Mouse (Mus musculus): ENCODE results near the gene Kctd5. TPM values are rescaled to one million over a fixed set of nuclear protein-coding genes. Genes with fewer than 3 reads are reported as not detected.
A peak's percentile ranks its signal among the peaks of the same experiment; 100 is the strongest.

Kctd5 gene
- polyA plus RNA-seq, 1 experiment from 2014 or later: 10.4 TPM

GRCm38 (mm10) chr17:24020696-24021095, 52.6 kb downstream of the Kctd5 start:
- Histone ChIP-seq H3K36me3 (ENCODE audit: inconsistent target) (no peaks in the 10 kb centered on the region), H3K4me3 (ENCODE audit: inconsistent target) (no peak overlapping the region), H3K79me2 (ENCODE audit: inconsistent target) (no peaks in the 10 kb centered on the region), H3K27ac (no peak overlapping the region)
- WGBS (ENCODE audit: missing documents): 95% methylated on average over 6 of the region's 6 CpGs

GRCm38 (mm10) chr17:24015727-24016126, 57.6 kb downstream of the Kctd5 start:
- Histone ChIP-seq H3K79me2 (ENCODE audit: inconsistent target) (no peaks in the 10 kb centered on the region), H3K27ac (no peak overlapping the region), H3K36me3 (ENCODE audit: inconsistent target) (no peaks in the 10 kb centered on the region), H3K4me3 (ENCODE audit: inconsistent target) (no peak overlapping the region)
- 67% methylated on average over 14 of the region's 14 CpGs for WGBS (ENCODE audit: missing documents)

GRCm38 (mm10) chr17:24014433-24014965, 58.8 kb downstream of the Kctd5 start:
- Histone ChIP-seq H3K79me2 (ENCODE audit: inconsistent target) (no peaks in the 10 kb centered on the region), H3K36me3 (ENCODE audit: inconsistent target) (no peaks in the 10 kb centered on the region), H3K27ac (no peak overlapping the region), H3K4me3 (ENCODE audit: inconsistent target) (no peak overlapping the region)
- 97% methylated on average over 5 of the region's 5 CpGs for WGBS (ENCODE audit: missing documents)

- H3K27ac ChIP-seq: no peak overlapping the region
- no peaks in the 10 kb centered on the region for H3K79me2 ChIP-seq (ENCODE audit: inconsistent target)
- H3K4me3 ChIP-seq (ENCODE audit: inconsistent target): no peak overlapping the region
- 83% methylated on average over 2 of the region's 2 CpGs for WGBS (ENCODE audit: missing documents)
- no peaks in the 10 kb centered on the region for H3K36me3 ChIP-seq (ENCODE audit: inconsistent target)
Measured at GRCm38 (mm10) chr17:24012921-24013320, 60.4 kb downstream of the Kctd5 start.

- Histone ChIP-seq H3K27ac (no peak overlapping the region), H3K4me3 (ENCODE audit: inconsistent target) (no peak overlapping the region), H3K79me2 (ENCODE audit: inconsistent target) (no peaks in the 10 kb centered on the region), H3K36me3 (ENCODE audit: inconsistent target) (no peaks in the 10 kb centered on the region)
- WGBS (ENCODE audit: missing documents): 90% methylated on average over 5 of the region's 5 CpGs
Measured at GRCm38 (mm10) chr17:24009617-24010016, 63.7 kb downstream of the Kctd5 start.

GRCm38 (mm10) chr17:24008105-24008504, 65.2 kb downstream of the Kctd5 start:
- no peak overlapping the region for H3K4me3 ChIP-seq (ENCODE audit: inconsistent target)
- no peaks in the 10 kb centered on the region for H3K79me2 ChIP-seq (ENCODE audit: inconsistent target)
- WGBS (ENCODE audit: missing documents): 97% methylated on average over 3 of the region's 4 CpGs
- no peaks in the 10 kb centered on the region for H3K36me3 ChIP-seq (ENCODE audit: inconsistent target)
- H3K27ac ChIP-seq: peak overlapping the region; percentile 97

GRCm38 (mm10) chr17:24007391-24007790, 65.9 kb downstream of the Kctd5 start:
- Histone ChIP-seq H3K79me2 (ENCODE audit: inconsistent target) (no peaks in the 10 kb centered on the region), H3K4me3 (ENCODE audit: inconsistent target) (no peak overlapping the region), H3K27ac (peak overlapping the region; percentile 97), H3K36me3 (ENCODE audit: inconsistent target) (no peaks in the 10 kb centered on the region)
- WGBS (ENCODE audit: missing documents): 0% methylated on average over 1 of the region's 1 CpGs

- Histone ChIP-seq H3K36me3 (ENCODE audit: inconsistent target) (no peaks in the 10 kb centered on the region), H3K79me2 (ENCODE audit: inconsistent target) (no peaks in the 10 kb centered on the region), H3K4me3 (ENCODE audit: inconsistent target) (no peak overlapping the region), H3K27ac (peak overlapping the region; percentile 97)
- 7% methylated on average over 2 of the region's 2 CpGs for WGBS (ENCODE audit: missing documents)
Measured at GRCm38 (mm10) chr17:24006930-24007329, 66.4 kb downstream of the Kctd5 start.

GRCm38 (mm10) chr17:24005049-24005448, 68.2 kb downstream of the Kctd5 start:
- Histone ChIP-seq H3K4me3 (ENCODE audit: inconsistent target) (no peak overlapping the region), H3K36me3 (ENCODE audit: inconsistent target) (no peaks in the 10 kb centered on the region), H3K27ac (no peak overlapping the region; the same call in 1 of the 2 replicates), H3K79me2 (ENCODE audit: inconsistent target) (no peaks in the 10 kb centered on the region)
- 93% methylated on average over 3 of the region's 3 CpGs for WGBS (ENCODE audit: missing documents)

GRCm38 (mm10) chr17:24004071-24004665, 69.1 kb downstream of the Kctd5 start:
- no peak overlapping the region for H3K27ac ChIP-seq
- H3K36me3 ChIP-seq (ENCODE audit: inconsistent target): no peaks in the 10 kb centered on the region
- WGBS (ENCODE audit: missing documents): 92% methylated on average over 14 of the region's 14 CpGs
- H3K79me2 ChIP-seq (ENCODE audit: inconsistent target): no peaks in the 10 kb centered on the region
- no peak overlapping the region for H3K4me3 ChIP-seq (ENCODE audit: inconsistent target)

- Histone ChIP-seq H3K79me2 (ENCODE audit: inconsistent target) (no peaks in the 10 kb centered on the region), H3K4me3 (ENCODE audit: inconsistent target) (no peak overlapping the region), H3K27ac (no peak overlapping the region), H3K36me3 (ENCODE audit: inconsistent target) (no peaks in the 10 kb centered on the region)
- WGBS (ENCODE audit: missing documents): 80% methylated on average over 5 of the region's 5 CpGs
Measured at GRCm38 (mm10) chr17:24000404-24000803, 72.9 kb downstream of the Kctd5 start.

GRCm38 (mm10) chr17:23998383-23998782, 74.9 kb downstream of the Kctd5 start:
- Histone ChIP-seq H3K36me3 (ENCODE audit: inconsistent target) (no peaks in the 10 kb centered on the region), H3K4me3 (ENCODE audit: inconsistent target) (no peak overlapping the region), H3K79me2 (ENCODE audit: inconsistent target) (no peaks in the 10 kb centered on the region), H3K27ac (no peak overlapping the region)
- 45% methylated on average over 6 of the region's 6 CpGs for WGBS (ENCODE audit: missing documents)

GRCm38 (mm10) chr17:23997901-23998300, 75.4 kb downstream of the Kctd5 start, which contains the start of gene Prss22:
Gene Prss22, minus strand, starts transcription at chr17:23998100.
- H3K27ac ChIP-seq: no peak within 1 kb of the TSS
- 93% methylated on average over 2 of the region's 2 CpGs for WGBS (ENCODE audit: missing documents)
- no peaks in the 10 kb centered on the region for H3K79me2 ChIP-seq (ENCODE audit: inconsistent target)
- no peak within 1 kb of the TSS for H3K4me3 ChIP-seq (ENCODE audit: inconsistent target)
- no peaks in the 10 kb centered on the region for H3K36me3 ChIP-seq (ENCODE audit: inconsistent target)

All from macrophage (primary cell).